Mouse (Mus musculus) c-Kit-positive CD71-positive TER-119-negative erythroid progenitor cells, embryonic 14.5 days (primary cell): Measurements from ENCODE around the gene Habp4.

Experiments used
- DNase-seq: peaks from one replicate; pipeline ENCODE4 v3.0.0-alpha.2; 2013; ENCODE audit warnings: low read depth

The Habp4 gene

GRCm38 (mm10) chr13:64161548-64161915, at the start of gene Habp4:
Gene Habp4 (plus strand): TSS chr13:64161824.
- peak; percentile 97 for DNase-seq

- no peak for DNase-seq
Observed at GRCm38 (mm10) chr13:64117442-64117841, 44.2 kb upstream of the Habp4 start.

- DNase-seq: no peak
Observed at GRCm38 (mm10) chr13:64120760-64121159, 40.9 kb upstream of the Habp4 start.

GRCm38 (mm10) chr13:64123491-64124188, 38.0 kb upstream of the Habp4 start:
- DNase-seq: no peak

GRCm38 (mm10) chr13:64124886-64125285, 36.7 kb upstream of the Habp4 start:
- no peak for DNase-seq

- no peak for DNase-seq
Observed at GRCm38 (mm10) chr13:64126316-64126715, 35.3 kb upstream of the Habp4 start.

- no peak for DNase-seq
Observed at GRCm38 (mm10) chr13:64128858-64129615, 32.6 kb upstream of the Habp4 start, which contains the start of gene Slc35d2. Gene Slc35d2 (minus strand): TSS chr13:64129368.

GRCm38 (mm10) chr13:64129616-64130375, 31.8 kb upstream of the Habp4 start:
- DNase-seq: no peak

- no peak for DNase-seq
Observed at GRCm38 (mm10) chr13:64150121-64150520, 11.5 kb upstream of the Habp4 start.

GRCm38 (mm10) chr13:64152241-64152669, 9.4 kb upstream of the Habp4 start:
- DNase-seq: peak; percentile 73

GRCm38 (mm10) chr13:64152671-64153082, 8.9 kb upstream of the Habp4 start:
- no peak for DNase-seq

GRCm38 (mm10) chr13:64153083-64153682, 8.4 kb upstream of the Habp4 start, which contains the start of gene Zfp367:
Gene Zfp367 (minus strand): TSS chr13:64153202.
- DNase-seq: peak; percentile 96

GRCm38 (mm10) chr13:64153751-64154267, 7.8 kb upstream of the Habp4 start:
- no peak for DNase-seq

GRCm38 (mm10) chr13:64154651-64155050, 7.0 kb upstream of the Habp4 start:
- no peak for DNase-seq

GRCm38 (mm10) chr13:64155171-64155571, 6.5 kb upstream of the Habp4 start:
- DNase-seq: no peak

- DNase-seq: no peak
Observed at GRCm38 (mm10) chr13:64156966-64157365, 4.7 kb upstream of the Habp4 start.

- DNase-seq: no peak
Observed at GRCm38 (mm10) chr13:64161916-64162611, 440 bp downstream of the Habp4 start.

GRCm38 (mm10) chr13:64162626-64163025, 1.0 kb downstream of the Habp4 start:
- no peak for DNase-seq

GRCm38 (mm10) chr13:64163147-64163715, 1.6 kb downstream of the Habp4 start:
- DNase-seq: no peak

GRCm38 (mm10) chr13:64169746-64170145, 8.1 kb downstream of the Habp4 start:
- no peak for DNase-seq

GRCm38 (mm10) chr13:64178000-64178399, 16.4 kb downstream of the Habp4 start:
- no peak for DNase-seq
